Mouse (Mus musculus) brown adipose tissue, adult 24 weeks (tissue): ENCODE data around the gene Ugt1a2. TPM values are rescaled to one million over a fixed set of nuclear protein-coding genes. Genes with fewer than 3 reads are reported as not detected.
"Not testable (repeated sequence)": the region's sequence is repeated elsewhere in the genome, so short reads cannot be mapped to it uniquely, and the experiment has no call there.

ENCODE experiments used
- H3K27ac ChIP-seq: fragments of 200-500 bp; replicated peaks from 2 replicates; pipeline ENCODE4 v1.5.1; 2012; ENCODE audit warnings: low read depth, mild to moderate bottlenecking, low read length
- H3K4me1 ChIP-seq: fragments of 200-500 bp; 2 replicates; pipeline ENCODE4 v1.6.1; 2012; ENCODE audit warnings: low read length, mixed read lengths; ENCODE audit not compliant: control insufficient read depth, insufficient read depth, insufficient read length
- H3K4me3 ChIP-seq: fragments of 200-500 bp; 2 replicates; pipeline ENCODE4 v1.5.1; 2012; ENCODE audit warnings: low read depth, mild to moderate bottlenecking, low read length, moderate library complexity; ENCODE audit not compliant: insufficient read depth
- polyA plus RNA-seq: library from polyadenylated mRNA; stranded (reverse); fragments of >200 nt; gene quantifications from 2 replicates; pipeline ENCODE4 v1.2.4, GENCODE M21; 2012; ENCODE audit not compliant: missing spikeins, insufficient read depth, insufficient read length

Ugt1a2 gene
- polyA plus RNA-seq, 1 experiment, result not detected

- Histone ChIP-seq H3K4me3 (no peak overlapping the region), H3K27ac (no peak overlapping the region), H3K4me1 (no peaks in the 10 kb centered on the region)
Measured at GRCm38 (mm10) chr1:88213766-88214461, 13.5 kb downstream of the Ugt1a2 start.

- H3K27ac ChIP-seq, result no peak overlapping the region
- H3K4me3 ChIP-seq, result no peak overlapping the region
Measured at GRCm38 (mm10) chr1:88214462-88214952, 14.1 kb downstream of the Ugt1a2 start.

GRCm38 (mm10) chr1:88215466-88216380, 15.3 kb downstream of the Ugt1a2 start:
- no peaks in the 10 kb centered on the region for H3K4me1 ChIP-seq
- no peak overlapping the region for H3K4me3 ChIP-seq
- H3K27ac ChIP-seq, result no peak overlapping the region

More at GRCm38 (mm10) chr1:88214462-88214952, 14.1 kb downstream of the Ugt1a2 start:
- no peaks in the 10 kb centered on the region for H3K4me1 ChIP-seq

GRCm38 (mm10) chr1:88216551-88216950, 16.1 kb downstream of the Ugt1a2 start:
- Histone ChIP-seq H3K4me1 (no peaks in the 10 kb centered on the region), H3K4me3 (no peak overlapping the region), H3K27ac (no peak overlapping the region)

GRCm38 (mm10) chr1:88217144-88217543, 16.7 kb downstream of the Ugt1a2 start:
- no peak overlapping the region for H3K27ac ChIP-seq
- no peak overlapping the region for H3K4me3 ChIP-seq
- no peaks in the 10 kb centered on the region for H3K4me1 ChIP-seq

GRCm38 (mm10) chr1:88217576-88217975, 17.2 kb downstream of the Ugt1a2 start:
- H3K4me1 ChIP-seq, result no peaks in the 10 kb centered on the region
- no peak overlapping the region for H3K27ac ChIP-seq
- H3K4me3 ChIP-seq, result no peak overlapping the region

GRCm38 (mm10) chr1:88218051-88218450, 17.6 kb downstream of the Ugt1a2 start:
- H3K4me1 ChIP-seq, result no peaks in the 10 kb centered on the region
- H3K4me3 ChIP-seq, result no peak overlapping the region
- no peak overlapping the region for H3K27ac ChIP-seq

GRCm38 (mm10) chr1:88218591-88218990, 18.2 kb downstream of the Ugt1a2 start:
- no peaks in the 10 kb centered on the region for H3K4me1 ChIP-seq
- no peak overlapping the region for H3K27ac ChIP-seq
- H3K4me3 ChIP-seq, result no peak overlapping the region

- H3K27ac ChIP-seq, result no peak overlapping the region
- H3K4me3 ChIP-seq, result no peak overlapping the region
- H3K4me1 ChIP-seq, result no peaks in the 10 kb centered on the region
Measured at GRCm38 (mm10) chr1:88219054-88219453, 18.7 kb downstream of the Ugt1a2 start.

- Histone ChIP-seq H3K4me1 (no peaks in the 10 kb centered on the region), H3K27ac (no peak overlapping the region), H3K4me3 (no peak overlapping the region)
Measured at GRCm38 (mm10) chr1:88220336-88220735, 19.9 kb downstream of the Ugt1a2 start.

GRCm38 (mm10) chr1:88222216-88222615, 21.8 kb downstream of the Ugt1a2 start:
- Histone ChIP-seq H3K4me3 (no peak overlapping the region), H3K27ac (no peak overlapping the region), H3K4me1 (no peaks in the 10 kb centered on the region)

- not testable (repeated sequence) for H3K4me3 ChIP-seq, H3K4me1 ChIP-seq, H3K27ac ChIP-seq
Measured at GRCm38 (mm10) chr1:88223011-88223515, 22.7 kb downstream of the Ugt1a2 start.

- H3K4me3 ChIP-seq, result no peak overlapping the region
- H3K4me1 ChIP-seq, result no peaks in the 10 kb centered on the region
- H3K27ac ChIP-seq, result no peak overlapping the region
Measured at GRCm38 (mm10) chr1:88223591-88223990, 23.2 kb downstream of the Ugt1a2 start.

GRCm38 (mm10) chr1:88224029-88224776, 23.8 kb downstream of the Ugt1a2 start:
- no peaks in the 10 kb centered on the region for H3K4me1 ChIP-seq
- H3K4me3 ChIP-seq, result no peak overlapping the region
- H3K27ac ChIP-seq, result no peak overlapping the region

GRCm38 (mm10) chr1:88225301-88225700, 24.9 kb downstream of the Ugt1a2 start:
- H3K4me1 ChIP-seq, H3K4me3 ChIP-seq, H3K27ac ChIP-seq: not testable (repeated sequence)
